Mouse (Mus musculus) neural tube, embryonic 12.5 days (tissue): Measurements from ENCODE around the gene Dnajb13. TPM values are rescaled to one million over a fixed set of nuclear protein-coding genes. Genes with fewer than 3 reads are reported as not detected.

Source experiments
- ATAC-seq: fragments of 200-750 bp; cut with Nextera tagmentation; 2 replicates; pipeline ENCODE4 v1.8.0; 2017; ENCODE audit warnings: low read depth, mild to moderate bottlenecking, moderate TSS enrichment, moderate library complexity; ENCODE audit not compliant: low FRiP score
- H3K27ac ChIP-seq: fragments of 300-500 bp; sonication (generic); 2 replicates; pipeline ENCODE4 v1.5.1; 2016
- H3K27me3 ChIP-seq: fragments of 300-500 bp; sonication (generic); replicated peaks from 2 replicates; pipeline ENCODE4 v1.6.1; 2016; ENCODE audit warnings: mild to moderate bottlenecking
- H3K36me3 ChIP-seq: fragments of 300-500 bp; sonication (generic); 2 replicates; pipeline ENCODE4 v1.6.1; 2016; ENCODE audit warnings: mild to moderate bottlenecking
- H3K4me1 ChIP-seq: fragments of 300-500 bp; sonication (generic); 2 replicates; pipeline ENCODE4 v1.6.1; 2016
- H3K4me2 ChIP-seq: fragments of 300-500 bp; sonication (generic); replicated peaks from 2 replicates; pipeline ENCODE4 v1.6.1; 2016; ENCODE audit warnings: mild to moderate bottlenecking
- H3K4me3 ChIP-seq: fragments of 300-500 bp; sonication (generic); 2 replicates; pipeline ENCODE4 v1.5.1; 2016
- H3K9ac ChIP-seq: fragments of 300-500 bp; sonication (generic); 2 replicates; pipeline ENCODE4 v1.6.1; 2016; ENCODE audit warnings: mild to moderate bottlenecking
- H3K9me3 ChIP-seq: fragments of 300-500 bp; sonication (generic); 2 replicates; pipeline ENCODE4 v1.6.1; 2016; ENCODE audit warnings: mild to moderate bottlenecking
- WGBS: fragments of 180-500 bp; shearing (Covaris S2); methylation state at CpG from one replicate; pipeline ENCODE4 v1.1.7; 2016; 5-methylcytosine and 5-hydroxymethylcytosine counted together
- polyA plus RNA-seq: library from polyadenylated mRNA; unstranded; fragments of >200 nt; fragmentation: Nextera tagmentation; extraction: Ambion mirVana; gene quantifications from 2 replicates; pipeline ENCODE4 v1.2.1, GENCODE M21; 2016

Gene Dnajb13
- polyA plus RNA-seq, 1 experiment from 2014 or later, result 0.56 TPM

- no peaks in the 10 kb centered on the region for H3K4me1 ChIP-seq
- H3K27ac ChIP-seq, result no peak overlapping the region
- no peaks in the 10 kb centered on the region for H3K36me3 ChIP-seq
- no peaks in the 10 kb centered on the region for H3K9me3 ChIP-seq
- no peak for ATAC-seq
- no peak overlapping the region for H3K9ac ChIP-seq
- no peak overlapping the region for H3K4me3 ChIP-seq
- 71% methylated on average over 15 of the region's 15 CpGs for WGBS
- H3K4me2 ChIP-seq, result no peak overlapping the region
- no peaks in the 10 kb centered on the region for H3K27me3 ChIP-seq
Measured at GRCm38 (mm10) chr7:100479823-100480164, 35.0 kb downstream of the Dnajb13 start.

- Histone ChIP-seq H3K36me3 (no peaks in the 10 kb centered on the region), H3K9me3 (no peaks in the 10 kb centered on the region), H3K4me3 (no peak overlapping the region), H3K27me3 (no peaks in the 10 kb centered on the region), H3K4me2 (no peak overlapping the region), H3K4me1 (no peaks in the 10 kb centered on the region), H3K9ac (no peak overlapping the region), H3K27ac (no peak overlapping the region)
- 78% methylated on average over 20 of the region's 20 CpGs for WGBS
- no peak for ATAC-seq
Measured at GRCm38 (mm10) chr7:100479100-100479822, 35.5 kb downstream of the Dnajb13 start.

- peaks cover 5% of the 10 kb centered on the region for H3K36me3 ChIP-seq
- H3K27ac ChIP-seq, result no peak overlapping the region
- H3K9ac ChIP-seq, result no peak overlapping the region
- H3K4me1 ChIP-seq, result no peaks in the 10 kb centered on the region
- ATAC-seq, result no peak
- no peaks in the 10 kb centered on the region for H3K9me3 ChIP-seq
- no peak overlapping the region for H3K4me2 ChIP-seq
- H3K4me3 ChIP-seq, result no peak overlapping the region
- WGBS, result 59% methylated on average over 1 of the region's 1 CpGs
- no peaks in the 10 kb centered on the region for H3K27me3 ChIP-seq
Measured at GRCm38 (mm10) chr7:100474680-100475079, 40.1 kb downstream of the Dnajb13 start.

GRCm38 (mm10) chr7:100473846-100474454 is 40.8 kb downstream of the Dnajb13 start:
- no peak overlapping the region for H3K4me3 ChIP-seq
- no peak overlapping the region for H3K27ac ChIP-seq
- H3K9ac ChIP-seq, result no peak overlapping the region
- H3K36me3 ChIP-seq, result peaks cover 13% of the 10 kb centered on the region
- H3K9me3 ChIP-seq, result no peaks in the 10 kb centered on the region
- no peaks in the 10 kb centered on the region for H3K27me3 ChIP-seq
- H3K4me1 ChIP-seq, result no peaks in the 10 kb centered on the region
- ATAC-seq, result no peak
- WGBS, result 89% methylated on average over 9 of the region's 9 CpGs
- H3K4me2 ChIP-seq, result no peak overlapping the region

GRCm38 (mm10) chr7:100472777-100473176 is 42.0 kb downstream of the Dnajb13 start, which contains the start of gene Ucp3:
TSS of gene Ucp3 (plus strand) at chr7:100472990.
- no peak for ATAC-seq
- 90% methylated on average over 6 of the region's 6 CpGs for WGBS

GRCm38 (mm10) chr7:100471407-100471797 is 43.4 kb downstream of the Dnajb13 start:
- Histone ChIP-seq H3K4me1 (no peaks in the 10 kb centered on the region), H3K9me3 (no peaks in the 10 kb centered on the region), H3K36me3 (peaks cover 27% of the 10 kb centered on the region), H3K4me2 (no peak overlapping the region), H3K4me3 (no peak overlapping the region), H3K27me3 (no peaks in the 10 kb centered on the region), H3K27ac (no peak overlapping the region), H3K9ac (no peak overlapping the region)
- ATAC-seq, result no peak
- 93% methylated on average over 1 of the region's 1 CpGs for WGBS

More at GRCm38 (mm10) chr7:100472777-100473176, 42.0 kb downstream of the Dnajb13 start, which contains the start of gene Ucp3:
- Histone ChIP-seq H3K27ac (no peak within 1 kb of the TSS), H3K27me3 (no peaks in the 10 kb centered on the region), H3K4me2 (no peak within 1 kb of the TSS), H3K4me1 (no peaks in the 10 kb centered on the region), H3K9me3 (no peaks in the 10 kb centered on the region), H3K9ac (no peak within 1 kb of the TSS), H3K4me3 (no peak within 1 kb of the TSS), H3K36me3 (peaks cover 21% of the 10 kb centered on the region)

GRCm38 (mm10) chr7:100470796-100471406 is 43.9 kb downstream of the Dnajb13 start:
- no peaks in the 10 kb centered on the region for H3K9me3 ChIP-seq
- no peak for ATAC-seq
- H3K27ac ChIP-seq, result no peak overlapping the region
- H3K4me2 ChIP-seq, result no peak overlapping the region
- H3K36me3 ChIP-seq, result peaks cover 32% of the 10 kb centered on the region
- H3K4me3 ChIP-seq, result no peak overlapping the region
- 91% methylated on average over 11 of the region's 11 CpGs for WGBS
- H3K4me1 ChIP-seq, result no peaks in the 10 kb centered on the region
- no peak overlapping the region for H3K9ac ChIP-seq
- H3K27me3 ChIP-seq, result no peaks in the 10 kb centered on the region

- ATAC-seq, result no peak
- Histone ChIP-seq H3K36me3 (peaks cover 43% of the 10 kb centered on the region), H3K4me1 (no peaks in the 10 kb centered on the region), H3K4me2 (no peak overlapping the region), H3K27ac (no peak overlapping the region), H3K9me3 (no peaks in the 10 kb centered on the region), H3K27me3 (no peaks in the 10 kb centered on the region), H3K4me3 (no peak overlapping the region), H3K9ac (no peak overlapping the region)
- 81% methylated on average over 1 of the region's 1 CpGs for WGBS
Measured at GRCm38 (mm10) chr7:100469502-100469901, 45.3 kb downstream of the Dnajb13 start.

- Histone ChIP-seq H3K9ac (no peak overlapping the region), H3K27me3 (no peaks in the 10 kb centered on the region), H3K4me1 (no peaks in the 10 kb centered on the region), H3K27ac (no peak overlapping the region), H3K4me2 (no peak overlapping the region), H3K4me3 (no peak overlapping the region), H3K9me3 (no peaks in the 10 kb centered on the region), H3K36me3 (peaks cover 50% of the 10 kb centered on the region)
- ATAC-seq, result no peak
- WGBS, result 94% methylated on average over 6 of the region's 6 CpGs
Measured at GRCm38 (mm10) chr7:100468761-100469160, 46.0 kb downstream of the Dnajb13 start.

GRCm38 (mm10) chr7:100466781-100467510 is 47.8 kb downstream of the Dnajb13 start:
- H3K27me3 ChIP-seq, result no peaks in the 10 kb centered on the region
- H3K9ac ChIP-seq, result no peak overlapping the region
- no peak overlapping the region for H3K27ac ChIP-seq
- no peak for ATAC-seq
- H3K9me3 ChIP-seq, result no peaks in the 10 kb centered on the region
- WGBS, result 92% methylated on average over 11 of the region's 11 CpGs
- no peak overlapping the region for H3K4me3 ChIP-seq
- peaks cover 51% of the 10 kb centered on the region for H3K36me3 ChIP-seq
- no peak overlapping the region for H3K4me2 ChIP-seq
- H3K4me1 ChIP-seq, result no peaks in the 10 kb centered on the region

GRCm38 (mm10) chr7:100465656-100466309 is 49.0 kb downstream of the Dnajb13 start:
- no peaks in the 10 kb centered on the region for H3K9me3 ChIP-seq
- no peak overlapping the region for H3K27ac ChIP-seq
- no peak overlapping the region for H3K4me3 ChIP-seq
- ATAC-seq, result no peak
- H3K36me3 ChIP-seq, result peaks cover 62% of the 10 kb centered on the region
- no peaks in the 10 kb centered on the region for H3K27me3 ChIP-seq
- H3K4me2 ChIP-seq, result no peak overlapping the region
- H3K4me1 ChIP-seq, result no peaks in the 10 kb centered on the region
- H3K9ac ChIP-seq, result no peak overlapping the region
- 87% methylated on average over 5 of the region's 5 CpGs for WGBS

- Histone ChIP-seq H3K4me3 (no peak overlapping the region), H3K27me3 (no peaks in the 10 kb centered on the region), H3K36me3 (peaks cover 65% of the 10 kb centered on the region), H3K9ac (no peak overlapping the region), H3K4me1 (no peaks in the 10 kb centered on the region), H3K9me3 (no peaks in the 10 kb centered on the region), H3K27ac (no peak overlapping the region), H3K4me2 (no peak overlapping the region)
- ATAC-seq, result no peak
- WGBS, result 86% methylated on average over 4 of the region's 4 CpGs
Measured at GRCm38 (mm10) chr7:100465248-100465647, 49.5 kb downstream of the Dnajb13 start.
